Mouse (Mus musculus): ENCODE results near the gene Crb2. TPM values are rescaled to one million over a fixed set of nuclear protein-coding genes. Genes with fewer than 3 reads are reported as not detected.

Crb2 gene
- total RNA-seq (2023; ENCODE audit: inconsistent age): 0.16 to 0.35 TPM (median 0.30 TPM) in 3 of 4 replicates, not detected in the other

DNA sequence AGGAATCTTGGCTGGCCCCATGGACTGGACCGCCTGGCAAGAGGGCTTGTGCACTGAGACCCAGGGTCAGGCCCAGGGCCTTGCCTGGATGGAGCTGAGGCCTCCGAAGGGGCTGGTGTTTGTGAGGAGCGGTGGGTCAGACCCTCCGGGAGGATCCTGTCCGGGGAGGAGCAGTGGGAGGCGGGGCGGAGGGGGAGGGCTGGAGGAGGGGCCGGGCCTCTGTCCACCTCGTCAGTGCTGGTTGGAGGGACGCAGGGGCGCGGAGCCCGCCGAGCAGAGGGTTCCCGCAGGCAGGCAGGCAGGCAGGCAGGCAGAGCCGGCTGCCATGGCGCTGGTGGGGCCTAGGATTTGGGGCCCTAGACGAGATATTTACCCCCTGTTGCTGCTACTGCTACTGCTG, at the start of gene Crb2:
TSS of gene Crb2 (plus strand) at position 234 of the 400 bp plus-strand sequence.

Other genes starting within 250 kb of the Crb2 start
- gene Strbp, start 72.4 kb upstream of the Crb2 start, total RNA-seq (2023; ENCODE audit: inconsistent age): 147 to 171 TPM (median 160 TPM) in 4 replicates

Data from B cell, adult (primary cell).